Mouse (Mus musculus): ENCODE results near the gene U2af2. TPM values are rescaled to one million over a fixed set of nuclear protein-coding genes. Genes with fewer than 3 reads are reported as not detected.
A peak's percentile ranks its signal among the peaks of the same experiment; 100 is the strongest.
"Not testable (repeated sequence)": the region's sequence is repeated elsewhere in the genome, so short reads cannot be mapped to it uniquely, and the experiment has no call there.

Gene U2af2
- polyA plus RNA-seq, 1 experiment from 2014 or later = 94.2 TPM

- ATAC-seq (ENCODE audit: low FRiP score) = no peak
- no peaks in the 10 kb centered on the region for H3K36me3 ChIP-seq
- H3K4me3 ChIP-seq (replicated peaks) = no peak overlapping the region
- H3K27ac ChIP-seq (replicated peaks) = 0 out of 2 replicates have a peak overlapping the region, but pooled peaks have one; percentile 99
- 89% methylated on average over 1 of the region's 1 CpGs for WGBS
- no peak overlapping the region for H3K4me2 ChIP-seq
- H3K4me1 ChIP-seq = peaks cover 76% of the 10 kb centered on the region
- H3K27me3 ChIP-seq (replicated peaks) = peaks cover 18% of the 10 kb centered on the region
- H3K9ac ChIP-seq (replicated peaks) = no peak overlapping the region
- no peaks in the 10 kb centered on the region for H3K9me3 ChIP-seq (replicated peaks)
These were observed 3.3 kb upstream of the U2af2 start for GRCm38 (mm10) chr7:5058631-5059030.

- no peaks in the 10 kb centered on the region for H3K9me3 ChIP-seq (replicated peaks)
- peaks cover 76% of the 10 kb centered on the region for H3K4me1 ChIP-seq
- ATAC-seq (ENCODE audit: low FRiP score) = no peak
- no peaks in the 10 kb centered on the region for H3K36me3 ChIP-seq
- peak overlapping the region; percentile 8; the same call in 1 of the 2 replicates for H3K9ac ChIP-seq (replicated peaks)
- H3K4me2 ChIP-seq = peak overlapping the region; percentile 78
- no peak overlapping the region for H3K4me3 ChIP-seq (replicated peaks)
- H3K27ac ChIP-seq (replicated peaks) = peak overlapping the region; percentile 99
- H3K27me3 ChIP-seq (replicated peaks) = peaks cover 15% of the 10 kb centered on the region
- WGBS = 94% methylated on average over 12 of the region's 12 CpGs
These were observed 2.5 kb upstream of the U2af2 start for GRCm38 (mm10) chr7:5059421-5059820.

GRCm38 (mm10) chr7:5060239-5060731 is 1.7 kb upstream of the U2af2 start:
- H3K27ac ChIP-seq (replicated peaks) = peak overlapping the region; percentile 99
- H3K9me3 ChIP-seq (replicated peaks) = no peaks in the 10 kb centered on the region
- no peaks in the 10 kb centered on the region for H3K36me3 ChIP-seq
- peak; percentile 0; the same call in 1 of the 2 replicates for ATAC-seq (ENCODE audit: low FRiP score)
- peaks cover 6% of the 10 kb centered on the region for H3K27me3 ChIP-seq (replicated peaks)
- H3K4me2 ChIP-seq = peak overlapping the region; percentile 78
- peak overlapping the region; percentile 66 for H3K4me3 ChIP-seq (replicated peaks)
- peaks cover 73% of the 10 kb centered on the region for H3K4me1 ChIP-seq
- H3K9ac ChIP-seq (replicated peaks) = peak overlapping the region; percentile 85
- WGBS = 1% methylated on average over 27 of the region's 27 CpGs

GRCm38 (mm10) chr7:5060944-5061773 is 784 bp upstream of the U2af2 start:
- Histone ChIP-seq H3K4me2 (peak overlapping the region; percentile 78), H3K4me1 (peaks cover 73% of the 10 kb centered on the region), H3K27me3 (replicated peaks) (no peaks in the 10 kb centered on the region), H3K27ac (replicated peaks) (peak overlapping the region; percentile 99), H3K4me3 (replicated peaks) (peak overlapping the region; percentile 66), H3K9me3 (replicated peaks) (no peaks in the 10 kb centered on the region), H3K9ac (replicated peaks) (peak overlapping the region; percentile 85), H3K36me3 (no peaks in the 10 kb centered on the region)
- ATAC-seq (ENCODE audit: low FRiP score) = peak; percentile 89
- WGBS = under 1% methylated on average over 60 of the region's 60 CpGs

GRCm38 (mm10) chr7:5062360-5063001 is 538 bp downstream of the U2af2 start:
- Histone ChIP-seq H3K36me3 (peaks cover 13% of the 10 kb centered on the region), H3K9me3 (replicated peaks) (no peaks in the 10 kb centered on the region), H3K27ac (replicated peaks) (peak overlapping the region; percentile 99), H3K9ac (replicated peaks) (peak overlapping the region; percentile 85), H3K4me2 (peak overlapping the region; percentile 78), H3K4me3 (replicated peaks) (peak overlapping the region; percentile 66), H3K4me1 (peaks cover 67% of the 10 kb centered on the region), H3K27me3 (replicated peaks) (no peaks in the 10 kb centered on the region)
- ATAC-seq (ENCODE audit: low FRiP score) = peak; percentile 46
- 0% methylated on average over 48 of the region's 51 CpGs for WGBS

GRCm38 (mm10) chr7:5064886-5065285 is 2.9 kb downstream of the U2af2 start:
- no peaks in the 10 kb centered on the region for H3K27me3 ChIP-seq (replicated peaks)
- H3K27ac ChIP-seq (replicated peaks) = no peak overlapping the region
- H3K4me3 ChIP-seq (replicated peaks) = 0 out of 2 replicates have a peak overlapping the region, but pooled peaks have one; percentile 66
- H3K4me1 ChIP-seq = peaks cover 43% of the 10 kb centered on the region
- peaks cover 37% of the 10 kb centered on the region for H3K36me3 ChIP-seq
- no peak overlapping the region for H3K9ac ChIP-seq (replicated peaks)
- no peaks in the 10 kb centered on the region for H3K9me3 ChIP-seq (replicated peaks)
- ATAC-seq (ENCODE audit: low FRiP score) = no peak
- WGBS = 95% methylated on average over 6 of the region's 6 CpGs
- no peak overlapping the region for H3K4me2 ChIP-seq

GRCm38 (mm10) chr7:5073586-5073985 is 11.6 kb downstream of the U2af2 start:
- Histone ChIP-seq H3K4me2 (no peak overlapping the region), H3K9ac (replicated peaks) (no peak overlapping the region), H3K36me3 (peaks cover 93% of the 10 kb centered on the region), H3K4me1 (no peaks in the 10 kb centered on the region), H3K9me3 (replicated peaks) (no peaks in the 10 kb centered on the region), H3K4me3 (replicated peaks) (no peak overlapping the region), H3K27ac (replicated peaks) (no peak overlapping the region), H3K27me3 (replicated peaks) (no peaks in the 10 kb centered on the region)
- ATAC-seq (ENCODE audit: low FRiP score) = no peak
- WGBS = 69% methylated on average over 1 of the region's 1 CpGs

GRCm38 (mm10) chr7:5074984-5075383 is 13.0 kb downstream of the U2af2 start:
- Histone ChIP-seq H3K9ac (replicated peaks) (no peak overlapping the region), H3K27me3 (replicated peaks) (no peaks in the 10 kb centered on the region), H3K36me3 (peaks cover 82% of the 10 kb centered on the region), H3K4me2 (no peak overlapping the region), H3K27ac (replicated peaks) (no peak overlapping the region), H3K4me1 (no peaks in the 10 kb centered on the region), H3K9me3 (replicated peaks) (no peaks in the 10 kb centered on the region), H3K4me3 (replicated peaks) (no peak overlapping the region)
- no peak for ATAC-seq (ENCODE audit: low FRiP score)
- 96% methylated on average over 5 of the region's 5 CpGs for WGBS

GRCm38 (mm10) chr7:5076931-5077330 is 15.0 kb downstream of the U2af2 start:
- no peak overlapping the region for H3K27ac ChIP-seq (replicated peaks)
- peaks cover 13% of the 10 kb centered on the region for H3K4me1 ChIP-seq
- no peaks in the 10 kb centered on the region for H3K9me3 ChIP-seq (replicated peaks)
- WGBS = 87% methylated on average over 2 of the region's 2 CpGs
- H3K27me3 ChIP-seq (replicated peaks) = no peaks in the 10 kb centered on the region
- no peak overlapping the region for H3K4me2 ChIP-seq
- H3K36me3 ChIP-seq = peaks cover 63% of the 10 kb centered on the region
- H3K4me3 ChIP-seq (replicated peaks) = no peak overlapping the region
- no peak overlapping the region for H3K9ac ChIP-seq (replicated peaks)
- no peak for ATAC-seq (ENCODE audit: low FRiP score)

- Histone ChIP-seq H3K9ac (replicated peaks) (peak overlapping the region; percentile 96; the same call in 1 of the 2 replicates), H3K4me1 (peaks cover 30% of the 10 kb centered on the region), H3K4me3 (replicated peaks) (peak overlapping the region; percentile 94), H3K4me2 (peak overlapping the region; percentile 67), H3K36me3 (peaks cover 46% of the 10 kb centered on the region), H3K27ac (replicated peaks) (peak overlapping the region; percentile 88)
- 51% methylated on average over 10 of the region's 13 CpGs for whole genome bisulfite sequencing
- H3K27me3 ChIP-seq (replicated peaks); H3K9me3 ChIP-seq (replicated peaks): not testable (repeated sequence)
- peak; percentile 48 for ATAC-seq (ENCODE audit: low FRiP score)
These were observed 17.5 kb downstream of the U2af2 start for GRCm38 (mm10) chr7:5079365-5080009.

GRCm38 (mm10) chr7:5080010-5080751 is 18.2 kb downstream of the U2af2 start, which contains the start of gene Epn1:
TSS of gene Epn1 (plus strand) at chr7:5080235.
- peak; percentile 96 for ATAC-seq (ENCODE audit: low FRiP score)
- Histone ChIP-seq H3K9ac (replicated peaks) (peak within 1 kb of the TSS; percentile 96), H3K27ac (replicated peaks) (peak within 1 kb of the TSS; percentile 88), H3K36me3 (peaks cover 39% of the 10 kb centered on the region), H3K27me3 (replicated peaks) (no peaks in the 10 kb centered on the region), H3K9me3 (replicated peaks) (no peaks in the 10 kb centered on the region), H3K4me3 (replicated peaks) (peak within 1 kb of the TSS; percentile 94), H3K4me1 (peaks cover 32% of the 10 kb centered on the region), H3K4me2 (peak within 1 kb of the TSS; percentile 67)
- WGBS = under 1% methylated on average over 78 of the region's 81 CpGs

Measured in neural tube, embryonic 15.5 days (tissue).